Mouse (Mus musculus) adrenal gland, adult 8-10 months (tissue): ENCODE measurements around the gene Ramp2. TPM values are rescaled to one million over a fixed set of nuclear protein-coding genes. Genes with fewer than 3 reads are reported as not detected.

Experiments used
- total RNA-seq, 4 experiments: library from RNA; stranded (reverse); gene quantifications; 2 replicates each; pipeline ENCODE4 v1.2.4; 2022

Ramp2 gene
- total RNA-seq, 4 experiments from 2014 or later, result 26.3 to 56.5 (median 40.7) TPM

Other genes with a start within 250 kb of the Ramp2 start
- 100 to 1,000 TPM; 155 to 222 (median 186) TPM for gene Atp6v0a1, start 236.6 kb upstream of the Ramp2 start, total RNA-seq
- gene Naglu, start 176.0 kb upstream of the Ramp2 start, total RNA-seq, result 10 to 100 TPM; 45.3 to 51.8 (median 49.6) TPM
- gene Hsd17b1, start 167.6 kb upstream of the Ramp2 start, total RNA-seq, result 1 to 10 TPM; 1.7 to 2.4 (median 2.0) TPM
- gene Coasy, start 163.5 kb upstream of the Ramp2 start, total RNA-seq, result 100 to 1,000 TPM in 2 of 4 experiments, 10 to 100 TPM in 2; 70.8 to 104 (median 89.9) TPM
- 10 to 100 TPM; 38.1 to 69.0 (median 47.6) TPM for gene Mlx, start 158.8 kb upstream of the Ramp2 start, total RNA-seq
- gene Psmc3ip, start 150.6 kb upstream of the Ramp2 start, total RNA-seq, result 1 to 10 TPM; 3.6 to 5.9 (median 4.2) TPM
- 10 to 100 TPM; 48.0 to 56.4 (median 50.8) TPM for gene Retreg3, start 126.1 kb upstream of the Ramp2 start, total RNA-seq
- 10 to 100 TPM; 34.2 to 43.3 (median 36.8) TPM for gene Tubg1, start 126.1 kb upstream of the Ramp2 start, total RNA-seq
- gene Tubg2, start 90.1 kb upstream of the Ramp2 start, total RNA-seq, result 10 to 100 TPM in 2 of 4 experiments, 1 to 10 TPM in 2; 6.1 to 11.1 (median 9.9) TPM
- 1 to 10 TPM; 5.7 to 7.4 (median 6.4) TPM for gene Cntnap1, start 75.5 kb upstream of the Ramp2 start, total RNA-seq
- gene Plekhh3, start 74.7 kb upstream of the Ramp2 start, total RNA-seq, result 10 to 100 TPM; 26.9 to 44.3 (median 30.4) TPM
- gene Ccr10, start 70.6 kb upstream of the Ramp2 start, total RNA-seq, result under 1 TPM; 0.15 to 0.70 (median 0.36) TPM
- 10 to 100 TPM; 39.9 to 59.3 (median 47.7) TPM for gene Ezh1, start 19.6 kb upstream of the Ramp2 start, total RNA-seq
- 100 to 1,000 TPM; 109 to 120 (median 113) TPM for gene Vps25, start 7.7 kb downstream of the Ramp2 start, total RNA-seq
- gene Wnk4, start 14.5 kb downstream of the Ramp2 start, total RNA-seq, result 1 to 10 TPM; 2.8 to 6.7 (median 4.9) TPM
- under 1 TPM; 0.40 to 0.62 (median 0.57) TPM for gene Cntd1, start 33.0 kb downstream of the Ramp2 start, total RNA-seq
- gene Coa3, start 33.1 kb downstream of the Ramp2 start, total RNA-seq, result 10 to 100 TPM; 67.9 to 76.1 (median 74.4) TPM
- 100 to 1,000 TPM; 161 to 204 (median 178) TPM for gene Becn1, start 56.3 kb downstream of the Ramp2 start, total RNA-seq
- 100 to 1,000 TPM; 120 to 143 (median 125) TPM for gene Psme3, start 70.2 kb downstream of the Ramp2 start, total RNA-seq
- gene Aoc2, start 79.0 kb downstream of the Ramp2 start, total RNA-seq, result 1 to 10 TPM; 4.9 to 10.0 (median 6.8) TPM
- gene Aoc3, start 84.6 kb downstream of the Ramp2 start, total RNA-seq, result 100 to 1,000 TPM in 1 of 4 experiments, 10 to 100 TPM in 3; 22.9 to 107 (median 42.7) TPM
- gene G6pc, start 121.5 kb downstream of the Ramp2 start, total RNA-seq, result 1 to 10 TPM; 2.7 to 5.1 (median 4.6) TPM
- gene Aarsd1, start 171.6 kb downstream of the Ramp2 start, total RNA-seq, result 10 to 100 TPM; 33.7 to 41.1 (median 37.0) TPM
- 1 to 10 TPM; 1.7 to 8.4 (median 5.6) TPM for gene Gm27029, start 178.8 kb downstream of the Ramp2 start, total RNA-seq
- gene Rundc1, start 179.1 kb downstream of the Ramp2 start, total RNA-seq, result 10 to 100 TPM; 31.4 to 37.4 (median 33.0) TPM
- gene Ptges3l, start 179.3 kb downstream of the Ramp2 start, total RNA-seq, result 1 to 10 TPM; 3.5 to 8.7 (median 6.0) TPM
- 10 to 100 TPM; 48.6 to 99.3 (median 63.5) TPM for gene Rpl27, start 196.3 kb downstream of the Ramp2 start, total RNA-seq
- 10 to 100 TPM; 34.4 to 50.3 (median 46.5) TPM for gene Ifi35, start 202.4 kb downstream of the Ramp2 start, total RNA-seq
- gene Rnd2, start 219.0 kb downstream of the Ramp2 start, total RNA-seq, result 10 to 100 TPM in 3 of 4 experiments, 1 to 10 TPM in 1; 9.2 to 23.8 (median 16.2) TPM
- 100 to 1,000 TPM; 135 to 192 (median 171) TPM for gene Vat1, start 220.2 kb downstream of the Ramp2 start, total RNA-seq